Mouse (Mus musculus): ENCODE results near the gene Qrfp. TPM values are rescaled to one million over a fixed set of nuclear protein-coding genes. Genes with fewer than 3 reads are reported as not detected.

Gene Qrfp
- polyA plus RNA-seq, 1 experiment from 2014 or later: 0.18 TPM

DNA sequence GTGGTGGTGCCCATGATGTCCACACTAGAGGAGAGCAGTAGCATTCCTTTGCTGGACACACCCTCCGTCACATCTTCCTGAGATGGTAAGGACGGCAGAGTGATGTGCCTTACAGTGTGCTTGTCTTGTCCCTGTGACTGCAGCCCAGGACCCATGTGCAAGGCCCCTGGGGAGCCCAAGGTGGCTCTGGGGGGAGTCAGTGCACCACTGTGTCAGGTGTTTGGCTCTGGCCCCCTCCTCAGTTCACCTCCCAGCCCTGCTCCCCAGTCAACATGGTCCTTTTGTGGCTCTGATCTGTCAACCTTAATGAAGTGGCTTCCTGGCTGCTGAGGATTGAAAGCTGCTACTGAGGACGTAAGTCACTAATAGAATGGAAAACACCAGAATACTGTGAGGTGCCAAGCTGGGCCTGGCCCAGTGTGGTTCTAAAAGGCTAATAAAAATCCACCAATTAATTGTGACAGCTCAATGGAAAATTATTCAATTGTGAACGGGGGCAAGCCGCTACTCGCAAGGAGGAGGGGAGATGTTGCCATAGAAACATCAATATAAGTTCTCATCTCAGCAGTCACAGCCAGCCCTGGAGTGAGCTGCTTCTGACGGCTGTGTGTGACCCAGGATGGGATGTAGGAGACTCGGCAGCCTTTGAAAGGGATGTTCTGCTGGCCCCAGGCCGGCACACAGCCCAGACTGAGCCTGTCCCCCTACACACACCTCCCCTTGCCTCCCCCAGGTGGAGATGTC lies 3.6 kb downstream of the Qrfp start:
- H3K36me3 ChIP-seq (ENCODE audit: control insufficient read depth, insufficient read depth, low read length): peaks cover 10% of the 10 kb centered on the region; the same call in 1 of the 2 replicates
- 11% methylated on average over 9 of the region's 9 CpGs for WGBS
- H3K4me3 ChIP-seq (ENCODE audit: low read depth, low read length): no peak overlapping the region
- H3K27me3 ChIP-seq (ENCODE audit: control insufficient read depth, insufficient read depth, low read depth, low read length): no peaks in the 10 kb centered on the region
- peaks cover 57% of the 10 kb centered on the region for H3K4me1 ChIP-seq (ENCODE audit: control insufficient read depth, insufficient read depth, low read length)
- ATAC-seq: peak; percentile 66
- peak overlapping the region; percentile 1; the same call in 1 of the 2 replicates for H3K9ac ChIP-seq (ENCODE audit: low read depth, low read length)
- H3K9me3 ChIP-seq (replicated peaks; ENCODE audit: control insufficient read depth, low read length, poor library complexity, severe bottlenecking): no peaks in the 10 kb centered on the region
- H3K4me2 ChIP-seq (ENCODE audit: low read length): no peak overlapping the region
- peak overlapping the region; percentile 82 for H3K27ac ChIP-seq (ENCODE audit: low read length)

DNA sequence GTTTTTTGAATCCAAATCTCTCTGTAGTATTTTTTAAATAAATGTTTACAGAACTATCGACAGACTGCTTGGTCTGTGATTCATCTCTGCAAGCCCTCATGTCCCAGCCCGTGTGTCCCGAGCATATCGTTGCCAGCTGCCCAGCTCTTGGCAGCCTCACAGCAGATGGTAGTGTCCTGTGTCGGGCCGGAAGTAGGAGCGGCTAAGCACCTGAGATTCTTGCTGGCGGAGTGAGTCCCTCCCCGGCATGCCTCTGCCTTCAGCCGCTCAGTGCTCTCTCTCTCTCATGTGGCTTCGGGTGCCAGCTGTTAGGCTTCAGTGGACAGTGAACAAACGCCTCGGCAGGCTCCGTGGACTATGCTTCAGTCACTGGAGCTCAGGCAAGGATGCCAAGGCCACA lies 6.9 kb downstream of the Qrfp start:
- no peak for ATAC-seq
- Histone ChIP-seq H3K9ac (ENCODE audit: low read depth, low read length) (no peak overlapping the region), H3K27me3 (ENCODE audit: control insufficient read depth, insufficient read depth, low read depth, low read length) (no peaks in the 10 kb centered on the region), H3K9me3 (replicated peaks; ENCODE audit: control insufficient read depth, low read length, poor library complexity, severe bottlenecking) (no peaks in the 10 kb centered on the region), H3K4me2 (ENCODE audit: low read length) (no peak overlapping the region), H3K4me1 (ENCODE audit: control insufficient read depth, insufficient read depth, low read length) (peaks cover 35% of the 10 kb centered on the region), H3K36me3 (ENCODE audit: control insufficient read depth, insufficient read depth, low read length) (peaks cover 35% of the 10 kb centered on the region), H3K27ac (ENCODE audit: low read length) (no peak overlapping the region), H3K4me3 (ENCODE audit: low read depth, low read length) (no peak overlapping the region)
- 85% methylated on average over 14 of the region's 14 CpGs for WGBS

DNA sequence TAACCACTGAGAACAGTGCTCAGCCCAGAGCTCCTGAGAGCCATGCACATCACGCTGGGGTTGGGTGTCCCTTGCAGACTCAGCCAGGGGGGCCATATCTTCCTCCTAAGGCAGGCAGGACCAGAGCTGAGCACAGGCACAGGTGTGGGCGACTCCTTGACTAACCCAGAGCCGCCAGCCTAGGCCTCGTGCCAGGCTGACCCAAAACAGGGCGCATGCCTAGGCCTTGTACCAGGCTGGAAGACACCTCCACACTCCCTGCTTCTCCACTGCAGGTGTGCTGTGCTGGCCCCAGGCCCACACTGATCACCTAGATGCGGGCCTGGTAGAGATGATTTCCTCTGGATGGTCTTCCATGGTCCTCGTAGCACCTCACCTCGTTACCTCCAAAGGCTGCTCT lies 7.6 kb downstream of the Qrfp start:
- Histone ChIP-seq H3K9me3 (replicated peaks; ENCODE audit: control insufficient read depth, low read length, poor library complexity, severe bottlenecking) (no peaks in the 10 kb centered on the region), H3K4me3 (ENCODE audit: low read depth, low read length) (no peak overlapping the region), H3K36me3 (ENCODE audit: control insufficient read depth, insufficient read depth, low read length) (peaks cover 38% of the 10 kb centered on the region), H3K4me1 (ENCODE audit: control insufficient read depth, insufficient read depth, low read length) (peaks cover 28% of the 10 kb centered on the region), H3K27me3 (ENCODE audit: control insufficient read depth, insufficient read depth, low read depth, low read length) (no peaks in the 10 kb centered on the region), H3K27ac (ENCODE audit: low read length) (no peak overlapping the region), H3K9ac (ENCODE audit: low read depth, low read length) (no peak overlapping the region), H3K4me2 (ENCODE audit: low read length) (no peak overlapping the region)
- no peak for ATAC-seq
- WGBS: 92% methylated on average over 8 of the region's 8 CpGs

DNA sequence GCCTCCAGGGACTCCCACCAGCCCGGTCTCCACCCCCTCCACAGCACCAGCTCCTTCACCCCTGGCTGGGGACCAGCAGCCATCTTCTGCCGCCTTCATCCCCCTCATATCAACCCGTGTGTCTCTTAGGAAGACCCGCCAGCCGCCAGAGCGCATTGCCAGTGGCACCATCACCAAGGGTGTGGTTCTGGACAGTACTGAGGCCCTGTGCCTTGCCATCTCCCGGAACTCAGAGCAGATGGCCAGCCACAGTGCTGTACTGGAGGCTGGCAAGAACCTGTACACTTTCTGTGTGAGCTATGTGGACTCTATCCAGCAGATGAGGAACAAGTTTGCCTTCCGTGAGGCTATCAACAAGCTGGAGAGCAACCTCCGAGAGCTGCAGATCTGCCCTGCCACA lies 9.0 kb downstream of the Qrfp start:
- ATAC-seq: no peak
- Histone ChIP-seq H3K4me1 (ENCODE audit: control insufficient read depth, insufficient read depth, low read length) (peaks cover 14% of the 10 kb centered on the region), H3K27ac (ENCODE audit: low read length) (no peak overlapping the region), H3K36me3 (ENCODE audit: control insufficient read depth, insufficient read depth, low read length) (peaks cover 44% of the 10 kb centered on the region), H3K9me3 (replicated peaks; ENCODE audit: control insufficient read depth, low read length, poor library complexity, severe bottlenecking) (no peaks in the 10 kb centered on the region), H3K27me3 (ENCODE audit: control insufficient read depth, insufficient read depth, low read depth, low read length) (no peaks in the 10 kb centered on the region), H3K9ac (ENCODE audit: low read depth, low read length) (no peak overlapping the region), H3K4me3 (ENCODE audit: low read depth, low read length) (no peak overlapping the region), H3K4me2 (ENCODE audit: low read length) (no peak overlapping the region)
- WGBS: 91% methylated on average over 9 of the region's 9 CpGs

DNA sequence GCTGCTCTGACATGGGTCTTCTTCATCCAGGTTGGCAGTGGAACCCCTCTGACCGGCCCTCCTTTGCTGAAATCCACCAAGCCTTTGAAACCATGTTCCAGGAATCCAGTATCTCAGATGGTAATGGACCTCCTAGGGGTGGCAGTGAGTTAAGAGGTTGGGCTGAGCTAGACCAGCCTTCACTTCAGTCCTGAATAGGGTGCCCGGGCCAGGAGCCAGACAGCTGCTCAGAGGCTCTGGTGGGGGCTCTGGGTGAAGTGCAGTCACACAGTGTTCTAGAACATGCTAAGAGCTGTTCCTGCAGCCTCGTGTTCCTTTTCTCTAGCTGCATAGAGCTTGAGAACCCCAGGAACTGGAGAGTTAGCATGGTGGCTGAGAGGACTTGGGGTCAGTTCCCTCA lies 13.4 kb downstream of the Qrfp start:
- Histone ChIP-seq H3K36me3 (ENCODE audit: control insufficient read depth, insufficient read depth, low read length) (peaks cover 37% of the 10 kb centered on the region), H3K9ac (ENCODE audit: low read depth, low read length) (no peak overlapping the region), H3K27ac (ENCODE audit: low read length) (no peak overlapping the region), H3K9me3 (replicated peaks; ENCODE audit: control insufficient read depth, low read length, poor library complexity, severe bottlenecking) (no peaks in the 10 kb centered on the region), H3K4me3 (ENCODE audit: low read depth, low read length) (no peak overlapping the region), H3K4me1 (ENCODE audit: control insufficient read depth, insufficient read depth, low read length) (no peaks in the 10 kb centered on the region), H3K4me2 (ENCODE audit: low read length) (no peak overlapping the region), H3K27me3 (ENCODE audit: control insufficient read depth, insufficient read depth, low read depth, low read length) (no peaks in the 10 kb centered on the region)
- ATAC-seq: no peak
- WGBS: 84% methylated on average over 3 of the region's 3 CpGs

DNA sequence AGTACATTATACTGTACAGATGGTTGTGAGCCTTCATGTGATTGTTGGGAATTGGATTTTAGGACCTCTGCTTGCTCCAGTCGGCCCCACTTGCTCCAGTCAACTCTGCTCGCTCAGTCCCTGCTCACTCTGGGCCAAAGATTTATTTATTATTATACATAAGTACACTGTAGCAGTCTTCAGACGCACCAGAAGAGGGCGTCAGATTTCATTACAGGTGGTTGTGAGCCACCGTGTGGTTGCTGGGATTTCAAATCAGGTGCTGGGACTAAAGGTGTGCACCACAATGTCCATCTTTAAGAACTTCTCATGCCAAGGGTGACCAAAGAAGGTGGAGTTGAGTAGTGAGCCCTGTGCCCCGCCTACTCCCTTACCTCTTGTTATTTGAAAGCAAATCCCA lies 17.8 kb downstream of the Qrfp start:
- no peak overlapping the region for H3K9ac ChIP-seq (ENCODE audit: low read depth, low read length)
- H3K27me3 ChIP-seq (ENCODE audit: control insufficient read depth, insufficient read depth, low read depth, low read length): no peaks in the 10 kb centered on the region
- H3K4me2 ChIP-seq (ENCODE audit: low read length): no peak overlapping the region
- no peak overlapping the region for H3K4me3 ChIP-seq (ENCODE audit: low read depth, low read length)
- peaks cover 2% of the 10 kb centered on the region; the same call in 1 of the 2 replicates for H3K4me1 ChIP-seq (ENCODE audit: control insufficient read depth, insufficient read depth, low read length)
- H3K9me3 ChIP-seq (replicated peaks; ENCODE audit: control insufficient read depth, low read length, poor library complexity, severe bottlenecking): no peaks in the 10 kb centered on the region
- no peak overlapping the region for H3K27ac ChIP-seq (ENCODE audit: low read length)
- peaks cover 8% of the 10 kb centered on the region for H3K36me3 ChIP-seq (ENCODE audit: control insufficient read depth, insufficient read depth, low read length)
- WGBS: 82% methylated on average over 6 of the region's 6 CpGs
- ATAC-seq: no peak

- peaks cover 3% of the 10 kb centered on the region; the same call in 1 of the 2 replicates for H3K36me3 ChIP-seq (ENCODE audit: control insufficient read depth, insufficient read depth, low read length)
- WGBS: 81% methylated on average over 8 of the region's 8 CpGs
- ATAC-seq: no peak; the same call in 1 of the 2 replicates
Observed at GRCm38 (mm10) chr2:31791260-31791659, 19.1 kb downstream of the Qrfp start.

DNA sequence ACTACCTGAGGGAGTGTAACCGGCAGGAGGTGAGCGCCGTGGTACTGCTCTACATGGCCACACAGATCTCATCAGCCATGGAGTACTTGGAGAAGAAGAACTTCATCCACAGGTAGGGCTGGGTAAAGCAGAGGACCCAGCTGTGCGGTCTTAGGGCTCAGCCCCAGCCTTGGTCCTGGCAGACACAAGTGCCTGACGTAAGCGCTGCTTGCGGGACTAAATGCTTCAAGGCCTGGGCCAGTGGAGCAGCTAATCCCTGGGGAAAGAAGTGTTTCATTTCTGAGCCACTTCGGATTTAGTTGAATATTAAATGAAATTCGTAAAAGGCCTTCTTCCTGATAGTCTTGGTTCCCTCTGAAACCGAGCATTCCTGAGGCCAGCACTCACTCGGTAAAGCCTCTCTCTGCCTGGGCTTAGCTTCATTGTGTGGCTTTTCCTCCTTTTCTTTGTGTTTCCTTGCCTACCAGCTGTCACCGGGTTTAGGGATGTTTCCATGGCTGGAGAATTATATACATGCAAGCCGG lies 19.6 kb downstream of the Qrfp start:
- H3K27ac ChIP-seq (ENCODE audit: low read length): peak overlapping the region; percentile 8; the same call in 1 of the 2 replicates
- ATAC-seq: peak; percentile 36; the same call in 1 of the 2 replicates
- peaks cover 3% of the 10 kb centered on the region; the same call in 1 of the 2 replicates for H3K36me3 ChIP-seq (ENCODE audit: control insufficient read depth, insufficient read depth, low read length)

More at GRCm38 (mm10) chr2:31791260-31791659, 19.1 kb downstream of the Qrfp start:
- Histone ChIP-seq H3K27me3 (ENCODE audit: control insufficient read depth, insufficient read depth, low read depth, low read length) (no peaks in the 10 kb centered on the region), H3K4me3 (ENCODE audit: low read depth, low read length) (no peak overlapping the region), H3K27ac (ENCODE audit: low read length) (no peak overlapping the region), H3K9ac (ENCODE audit: low read depth, low read length) (no peak overlapping the region), H3K9me3 (replicated peaks; ENCODE audit: control insufficient read depth, low read length, poor library complexity, severe bottlenecking) (no peaks in the 10 kb centered on the region), H3K4me1 (ENCODE audit: control insufficient read depth, insufficient read depth, low read length) (peaks cover 5% of the 10 kb centered on the region), H3K4me2 (ENCODE audit: low read length) (no peak overlapping the region)

DNA sequence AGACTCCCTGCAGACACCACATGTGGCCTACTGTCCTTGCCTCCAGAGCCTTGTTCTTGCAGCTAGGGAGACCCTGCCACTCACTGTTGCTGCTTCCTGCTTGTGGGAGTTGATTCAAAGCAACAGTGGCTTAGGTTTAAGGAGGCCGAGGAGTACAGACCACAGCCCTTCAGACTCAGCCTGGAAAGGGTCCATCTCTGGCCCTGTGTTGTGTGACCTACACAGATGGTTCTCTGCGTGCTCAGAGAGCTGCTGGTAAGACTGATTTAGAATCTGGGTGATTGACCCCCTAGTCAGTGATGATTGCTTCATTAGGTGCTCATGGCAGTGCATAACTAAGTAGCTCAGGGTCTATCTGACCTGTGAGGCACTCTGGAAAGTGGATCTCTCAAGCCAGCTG lies 21.2 kb downstream of the Qrfp start:
- H3K27ac ChIP-seq (ENCODE audit: low read length): no peak overlapping the region
- peaks cover 5% of the 10 kb centered on the region for H3K4me1 ChIP-seq (ENCODE audit: control insufficient read depth, insufficient read depth, low read length)
- H3K27me3 ChIP-seq (ENCODE audit: control insufficient read depth, insufficient read depth, low read depth, low read length): no peaks in the 10 kb centered on the region
- WGBS: 87% methylated on average over 2 of the region's 2 CpGs
- no peak overlapping the region for H3K9ac ChIP-seq (ENCODE audit: low read depth, low read length)
- H3K9me3 ChIP-seq (replicated peaks; ENCODE audit: control insufficient read depth, low read length, poor library complexity, severe bottlenecking): no peaks in the 10 kb centered on the region
- H3K36me3 ChIP-seq (ENCODE audit: control insufficient read depth, insufficient read depth, low read length): peaks cover 6% of the 10 kb centered on the region; the same call in 1 of the 2 replicates
- no peak overlapping the region for H3K4me3 ChIP-seq (ENCODE audit: low read depth, low read length)
- no peak for ATAC-seq
- no peak overlapping the region for H3K4me2 ChIP-seq (ENCODE audit: low read length)

More for the DNA sequence above, 19.6 kb downstream of the Qrfp start:
- Histone ChIP-seq H3K9ac (ENCODE audit: low read depth, low read length) (no peak overlapping the region), H3K27me3 (ENCODE audit: control insufficient read depth, insufficient read depth, low read depth, low read length) (no peaks in the 10 kb centered on the region), H3K9me3 (replicated peaks; ENCODE audit: control insufficient read depth, low read length, poor library complexity, severe bottlenecking) (no peaks in the 10 kb centered on the region), H3K4me2 (ENCODE audit: low read length) (no peak overlapping the region), H3K4me3 (ENCODE audit: low read depth, low read length) (no peak overlapping the region), H3K4me1 (ENCODE audit: control insufficient read depth, insufficient read depth, low read length) (peaks cover 5% of the 10 kb centered on the region)
- WGBS: 55% methylated on average over 13 of the region's 13 CpGs

Data from midbrain, embryonic 16.5 days (tissue).